13 mouse cellular contexts compared by ENCODE assay signal in genomic region chr14:68847609-68848008, GRCm38 (mm10).
DNase-seq lines count a peak whose midpoint lies in the region.
"Had no signal": no experiment of that assay in that cellular context is flagged by ENCODE, and none has a peak within 500 bp of the region (broad histone marks: within the 10 kb centered on the region; RNA-seq: fewer than 3 reads in every experiment).

No protein-coding gene starts in this region.

- intact Hi-C loops in left cerebral cortex, postnatal 4 days (cut with DNase I): no loop called here

- peak; percentile 23 to 27 for DNase-seq in left cerebral cortex, adult 18-20 months (ENCODE audit: low spot score in 2 of 2)
- no peak for DNase-seq in left cerebral cortex, postnatal 4 days
- peak; percentile 5 for DNase-seq in right cerebral cortex, postnatal 25 days
- no peak for DNase-seq in right cerebral cortex, postnatal 14 days
- DNase-seq in brain, adult 2 months (ENCODE audit: low read depth, low spot score): peak; percentile 62
- DNase-seq in T-cell, adult 2 months (ENCODE audit: low spot score): no peak
- DNase-seq in kidney, adult 18-20 months: no peak
- DNase-seq: cerebellum, adult 8-10 months; gastrocnemius, postnatal 36 days; kidney, adult 11 months; kidney, postnatal 10 days; layer of hippocampus, postnatal 36 days; midbrain, embryonic 14.5 days had no signal

Comparison
In these comparisons a context has a peak if more than half of its experiments do, and no peak if none do; other contexts are left out.
1. DNase-seq: peak in left cerebral cortex, adult 18-20 months (2 of 2), right cerebral cortex, postnatal 25 days (single experiment) and brain, adult 2 months (single experiment); none in left cerebral cortex, postnatal 4 days (single experiment), right cerebral cortex, postnatal 14 days (single experiment), T-cell, adult 2 months (single experiment) and kidney, adult 18-20 months (single experiment).